Mouse (Mus musculus) hematopoietic stem cell, adult 5-6 weeks (primary cell): ENCODE data around the gene Gprc5c. TPM values are rescaled to one million over a fixed set of nuclear protein-coding genes. Genes with fewer than 3 reads are reported as not detected.
"Not testable (repeated sequence)": the region's sequence is repeated elsewhere in the genome, so short reads cannot be mapped to it uniquely, and the experiment has no call there.

ENCODE experiments used
- ATAC-seq, 2 experiments: fragments of 125-278 bp in 1 of 2; replicated peaks in 1 of 2; 2 replicates each; pipeline ENCODE4 v1.8.0; 2016 to 2017; ENCODE audit warnings: inconsistent platforms in 2 of 2, mild to moderate bottlenecking in 2 of 2, moderate number of reproducible peaks in 2 of 2, low read depth in 1 of 2, moderate TSS enrichment in 1 of 2; ENCODE audit not compliant: low FRiP score in 2 of 2, poor library complexity in 2 of 2, severe bottlenecking in 2 of 2, insufficient read depth in 1 of 2, low TSS enrichment in 1 of 2
- total RNA-seq: library from RNA; stranded (forward); fragments of 172-1452, 232-1000 nt; gene quantifications from 2 replicates; pipeline ENCODE4 v1.2.3, GENCODE M21; 2017

Gene Gprc5c
- total RNA-seq, 1 experiment from 2014 or later: not detected

GRCm38 (mm10) chr11:114879666-114880065 lies 28.7 kb downstream of the Gprc5c start:
- peak; percentile 67 to 75 for ATAC-seq

GRCm38 (mm10) chr11:114880185-114880584 lies 29.2 kb downstream of the Gprc5c start:
- no peak for ATAC-seq

GRCm38 (mm10) chr11:114880589-114880988 lies 29.6 kb downstream of the Gprc5c start:
- ATAC-seq: no peak; a peak in 1 of 4 replicates

GRCm38 (mm10) chr11:114883251-114883789 lies 32.4 kb downstream of the Gprc5c start:
- peak in 1 of 2 experiments; percentile 38; a peak in 1 of 4 replicates for ATAC-seq

- no peak; a peak in 1 of 4 replicates for ATAC-seq
These were observed 33.6 kb downstream of the Gprc5c start for GRCm38 (mm10) chr11:114884380-114885100.

GRCm38 (mm10) chr11:114889991-114890518 lies 39.1 kb downstream of the Gprc5c start, which contains the start of gene Cd300a:
Gene Cd300a, plus strand, starts transcription at chr11:114890041.
- peak; percentile 74 to 82 for ATAC-seq

- ATAC-seq: no peak
These were observed 39.6 kb downstream of the Gprc5c start for GRCm38 (mm10) chr11:114890542-114890941.

GRCm38 (mm10) chr11:114896085-114896484 lies 45.1 kb downstream of the Gprc5c start:
- no peak for ATAC-seq

- peak; percentile 87 to 89 for ATAC-seq
These were observed 47.1 kb downstream of the Gprc5c start for GRCm38 (mm10) chr11:114898026-114898425.

GRCm38 (mm10) chr11:114903224-114903623 lies 52.3 kb downstream of the Gprc5c start:
- no peak for ATAC-seq

GRCm38 (mm10) chr11:114907567-114907966 lies 56.6 kb downstream of the Gprc5c start:
- peak; percentile 97 for ATAC-seq

GRCm38 (mm10) chr11:114908086-114908485 lies 57.1 kb downstream of the Gprc5c start:
- peak in 1 of 2 experiments; percentile 22; a peak in 1 of 4 replicates for ATAC-seq

GRCm38 (mm10) chr11:114909538-114909937 lies 58.6 kb downstream of the Gprc5c start:
- not testable (repeated sequence) for ATAC-seq

- peak; percentile 77 to 83 for ATAC-seq
These were observed 61.9 kb downstream of the Gprc5c start for GRCm38 (mm10) chr11:114912847-114913246.

GRCm38 (mm10) chr11:114914978-114915377 lies 64.0 kb downstream of the Gprc5c start:
- ATAC-seq: no peak

GRCm38 (mm10) chr11:114917120-114917519 lies 66.2 kb downstream of the Gprc5c start:
- ATAC-seq: peak; percentile 75 to 83
